ENCODE assay signal across 8 mouse cellular contexts in the genomic region with DNA sequence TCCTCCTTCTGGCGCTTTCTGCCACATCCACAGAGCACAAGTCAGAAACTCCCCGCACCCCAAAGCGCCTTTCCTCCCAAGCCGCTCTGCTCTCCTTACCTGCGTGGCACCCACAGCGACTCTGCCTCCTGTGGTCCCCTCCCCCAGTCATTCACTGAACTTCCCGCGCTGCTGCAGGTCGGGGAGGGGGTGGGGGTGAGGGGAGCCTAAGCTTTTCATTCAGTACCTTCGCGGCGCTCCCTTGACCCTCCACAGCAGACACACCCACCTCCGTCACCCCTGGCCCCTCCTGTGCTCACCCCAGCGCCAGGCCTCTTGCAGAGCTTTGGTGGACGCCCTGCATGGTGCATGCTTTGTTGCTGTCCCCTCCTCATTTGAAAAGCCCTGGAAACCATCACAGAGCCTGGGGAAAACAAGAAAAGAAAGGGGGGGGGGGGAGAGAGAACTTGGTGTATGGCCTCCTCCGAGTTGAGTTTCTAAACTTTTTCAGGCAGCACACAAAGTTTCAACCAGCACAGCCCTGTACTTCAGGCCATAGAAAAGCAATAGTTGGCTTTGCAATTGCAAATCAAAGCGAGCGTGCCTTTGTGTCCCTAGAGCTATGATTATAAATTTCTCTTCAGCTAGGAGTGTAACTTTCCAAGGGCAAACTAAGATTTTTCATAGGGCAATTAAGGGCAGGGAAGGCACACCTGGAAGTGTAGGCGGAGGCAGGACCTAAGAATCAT. TPM values are rescaled to one million over a fixed set of nuclear protein-coding genes. Genes with fewer than 3 reads are reported as not detected.
DNase-seq lines count a peak whose midpoint lies in the region; ATAC-seq lines count a peak whose summit lies in the region.

Lpar1 (minus strand) TSS at position 268 of the 728 bp plus-strand sequence.

- H3K4me3 ChIP-seq in heart, embryonic 12.5 days, result peak within 1 kb of the TSS; percentile 80
- H3K4me3 ChIP-seq in neural tube, embryonic 13.5 days, result peak within 1 kb of the TSS; percentile 71

- H3K4me2 ChIP-seq in heart, embryonic 12.5 days, result peak within 1 kb of the TSS; percentile 98
- H3K4me2 ChIP-seq in neural tube, embryonic 13.5 days, result peak within 1 kb of the TSS; percentile 97

- peak; percentile 58 for ATAC-seq in heart, embryonic 12.5 days (ENCODE audit: insufficient number of reproducible peaks, low FRiP score)
- peak; percentile 71 for ATAC-seq in neural tube, embryonic 13.5 days (ENCODE audit: low read depth)

- H3K4me1 ChIP-seq in heart, embryonic 12.5 days (replicated peaks), result peaks cover 18% of the 10 kb centered on the region
- peaks cover 16% of the 10 kb centered on the region for H3K4me1 ChIP-seq in neural tube, embryonic 13.5 days (replicated peaks)

- intact Hi-C loops in left cerebral cortex, postnatal 4 days (cut with DNase I), result loop anchor here (5.0 to 10.0 kb wide), 3 partner anchors 171 to 289 kb away; no protein-coding TSS in a partner anchor

- H3K36me3 ChIP-seq in heart, embryonic 12.5 days, result no peaks in the 10 kb centered on the region
- no peaks in the 10 kb centered on the region for H3K36me3 ChIP-seq in neural tube, embryonic 13.5 days

- no peaks in the 10 kb centered on the region for H3K9me3 ChIP-seq in heart, embryonic 12.5 days (replicated peaks)
- no peaks in the 10 kb centered on the region for H3K9me3 ChIP-seq in neural tube, embryonic 13.5 days

- DNase-seq in cerebellum, postnatal 10 days, result peak; percentile 13 to 16
- DNase-seq in cerebellum, adult 9-11 months, result no peak
- no peak for DNase-seq in thymus, postnatal 0 days (ENCODE audit: low spot score)
- DNase-seq in thymus, postnatal 14 days, result no peak
- no peak for DNase-seq in left cerebral cortex, postnatal 4 days
- no peak for DNase-seq in ovary, postnatal 14 days (ENCODE audit: low spot score)

- peak within 1 kb of the TSS; percentile 84 for H3K9ac ChIP-seq in heart, embryonic 12.5 days
- peak within 1 kb of the TSS; percentile 72 for H3K9ac ChIP-seq in neural tube, embryonic 13.5 days

- H3K27ac ChIP-seq in heart, embryonic 12.5 days (ENCODE audit: poor library complexity, severe bottlenecking), result peak within 1 kb of the TSS; percentile 12; the same call in 1 of the 2 replicates
- H3K27ac ChIP-seq in neural tube, embryonic 13.5 days (replicated peaks), result peak within 1 kb of the TSS; percentile 18

- no peaks in the 10 kb centered on the region for H3K27me3 ChIP-seq in heart, embryonic 12.5 days (replicated peaks)
- peaks cover 29% of the 10 kb centered on the region for H3K27me3 ChIP-seq in neural tube, embryonic 13.5 days

- WGBS in heart, embryonic 12.5 days, result 6% methylated on average over 19 of the region's 19 CpGs
- WGBS in neural tube, embryonic 13.5 days, result 5% methylated on average over 19 of the region's 19 CpGs

RNA-seq across cellular contexts. Expression of gene Lpar1, which starts in this region (rescaled TPM):
- 24.2 and 26.5 TPM in 2 replicates for polyA plus RNA-seq in thymus, postnatal 0 days (2015; fragmentation: Nextera tagmentation; extraction: Ambion mirVana)
- polyA plus RNA-seq in heart, embryonic 12.5 days (2016; fragmentation: Nextera tagmentation; extraction: Ambion mirVana), result 14.8 and 16.5 TPM in 2 replicates
- 10 to 100 TPM; 12.5 to 13.7 TPM for total RNA-seq in left cerebral cortex, postnatal 4 days (2021)
- polyA plus RNA-seq in neural tube, embryonic 13.5 days (2015; fragmentation: Nextera tagmentation; extraction: Ambion mirVana), result 21.9 and 27.4 TPM in 2 replicates

Comparison
In these comparisons a context has a peak if more than half of its experiments do, and no peak if none do; other contexts are left out.
1. DNase-seq: peak in cerebellum, postnatal 10 days (2 of 2); none in cerebellum, adult 9-11 months (single experiment), thymus, postnatal 0 days (single experiment), thymus, postnatal 14 days (single experiment), left cerebral cortex, postnatal 4 days (single experiment) and ovary, postnatal 14 days (single experiment).